Mouse (Mus musculus) urinary bladder, postnatal 4 days (tissue): ENCODE results near the gene Dnajb14.
"Not testable (repeated sequence)": the region's sequence is repeated elsewhere in the genome, so short reads cannot be mapped to it uniquely, and the experiment has no call there.

Source experiments
- DNase-seq, 2 experiments: peaks; one replicate each; pipeline ENCODE4 v3.0.0; 2021 to 2022; ENCODE audit warnings: low spot score in 2 of 2

The Dnajb14 gene

DNA sequence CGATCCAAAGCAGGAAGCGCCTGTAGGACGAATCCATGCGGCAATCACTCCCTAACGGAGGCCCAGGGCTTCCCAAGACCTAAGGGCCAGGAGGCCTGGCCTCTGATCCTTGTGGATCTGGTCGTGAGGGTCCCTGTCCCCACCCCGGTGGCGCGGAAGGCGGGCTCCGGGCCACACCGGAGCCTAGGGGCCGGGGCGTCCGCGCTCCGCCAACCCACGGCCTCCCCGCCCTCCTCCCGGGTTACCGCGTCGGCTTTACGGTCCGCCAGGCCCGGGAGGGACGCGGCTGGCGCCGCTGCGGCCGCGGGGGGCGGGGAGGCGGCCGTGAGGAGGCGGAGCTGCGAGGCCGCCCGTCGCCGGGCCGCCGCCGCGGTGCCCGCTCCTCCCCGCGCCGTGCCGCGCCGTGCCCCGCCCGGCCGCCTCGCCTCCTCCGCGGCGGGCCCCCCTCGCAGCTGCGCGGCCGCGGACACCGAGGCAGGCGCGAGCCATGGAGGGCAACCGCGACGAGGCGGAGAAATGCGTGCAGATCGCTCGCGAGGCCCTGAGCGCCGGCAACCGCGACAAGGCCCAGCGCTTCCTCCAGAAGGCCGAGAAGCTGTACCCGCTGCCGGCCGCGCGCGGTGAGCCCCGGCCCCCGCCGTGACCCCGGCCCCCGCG, at the start of gene Dnajb14:
Dnajb14 (plus strand) TSS at position 239 of the 657 bp plus-strand sequence.
- DNase-seq: peak in 1 of 2 experiments; percentile 65

DNA sequence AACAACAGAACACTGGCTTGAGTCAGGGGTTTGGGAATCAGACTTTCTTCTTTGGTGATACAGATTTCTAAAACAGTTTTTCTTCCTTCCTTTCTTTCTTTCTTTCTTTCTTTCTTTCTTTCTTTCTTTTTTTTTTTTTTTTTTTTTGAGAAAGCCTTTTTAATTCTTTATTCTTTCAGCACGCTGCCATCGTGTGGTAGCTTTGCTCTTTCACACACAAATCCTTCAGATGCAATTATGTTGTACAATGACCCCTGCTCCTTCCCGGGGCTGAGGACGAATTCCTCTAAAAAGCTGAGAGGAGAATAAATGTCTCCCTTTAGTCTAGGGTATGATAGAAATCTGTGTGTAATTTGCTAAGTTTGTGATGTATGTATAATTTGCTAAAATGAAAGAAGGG, 48.8 kb upstream of the Dnajb14 start:
- DNase-seq: no peak

- DNase-seq: no peak
These were observed 46.6 kb upstream of the Dnajb14 start for GRCm38 (mm10) chr3:137820688-137821467.

DNA sequence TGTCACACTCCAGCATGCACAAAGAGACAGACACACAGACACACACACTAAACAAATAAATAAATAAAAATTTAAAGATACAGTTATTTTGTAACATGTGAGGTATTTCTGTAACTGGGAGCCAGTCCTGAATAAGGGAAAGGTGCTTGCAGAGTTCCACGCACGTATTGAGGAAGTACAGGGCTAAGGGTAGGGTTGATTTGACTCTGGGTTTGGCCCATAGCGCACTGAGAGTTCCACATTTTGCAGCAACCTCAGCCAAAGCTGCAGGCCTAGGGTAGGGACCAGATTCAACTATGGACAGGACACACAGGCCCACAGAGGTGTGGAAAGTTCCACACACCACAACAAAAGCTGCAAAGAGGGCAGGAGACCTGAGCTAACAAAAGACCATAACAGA, 44.2 kb upstream of the Dnajb14 start:
- DNase-seq: no peak

GRCm38 (mm10) chr3:137827678-137828077, 39.8 kb upstream of the Dnajb14 start:
- DNase-seq: no peak

- DNase-seq: no peak
These were observed 36.3 kb upstream of the Dnajb14 start for GRCm38 (mm10) chr3:137831156-137831555.

GRCm38 (mm10) chr3:137833128-137833527, 34.3 kb upstream of the Dnajb14 start:
- no peak for DNase-seq

GRCm38 (mm10) chr3:137833698-137834097, 33.8 kb upstream of the Dnajb14 start:
- no peak for DNase-seq

- no peak for DNase-seq
These were observed 30.9 kb upstream of the Dnajb14 start for GRCm38 (mm10) chr3:137836543-137836942.

GRCm38 (mm10) chr3:137838160-137838559, 29.3 kb upstream of the Dnajb14 start:
- no peak for DNase-seq

- no peak for DNase-seq
These were observed 24.5 kb upstream of the Dnajb14 start for GRCm38 (mm10) chr3:137842944-137843343.

- no peak for DNase-seq
These were observed 23.2 kb upstream of the Dnajb14 start for GRCm38 (mm10) chr3:137844263-137844662.

GRCm38 (mm10) chr3:137846552-137846951, 20.9 kb upstream of the Dnajb14 start:
- DNase-seq: no peak

DNA sequence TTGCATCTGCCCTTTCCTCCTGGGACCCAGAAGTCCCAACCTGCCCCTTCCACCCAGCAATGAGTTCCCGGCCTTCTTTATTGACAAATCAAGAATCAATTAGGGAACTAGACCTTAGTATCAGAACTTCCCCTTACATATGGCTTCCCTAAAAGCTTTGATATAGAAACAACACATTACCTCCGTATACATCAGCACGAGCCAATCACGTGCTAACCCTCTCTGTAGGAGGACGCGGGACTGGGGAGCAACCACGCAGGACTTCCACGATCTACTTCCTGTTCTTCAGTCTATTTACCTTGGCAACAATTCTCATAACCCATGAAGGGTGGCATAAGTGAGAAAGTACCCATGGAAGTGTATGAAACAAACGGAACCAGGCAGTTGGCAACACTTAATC, 19.1 kb upstream of the Dnajb14 start:
- no peak for DNase-seq

GRCm38 (mm10) chr3:137849697-137850096, 17.8 kb upstream of the Dnajb14 start:
- no peak for DNase-seq

GRCm38 (mm10) chr3:137851196-137851595, 16.3 kb upstream of the Dnajb14 start:
- no peak for DNase-seq

DNA sequence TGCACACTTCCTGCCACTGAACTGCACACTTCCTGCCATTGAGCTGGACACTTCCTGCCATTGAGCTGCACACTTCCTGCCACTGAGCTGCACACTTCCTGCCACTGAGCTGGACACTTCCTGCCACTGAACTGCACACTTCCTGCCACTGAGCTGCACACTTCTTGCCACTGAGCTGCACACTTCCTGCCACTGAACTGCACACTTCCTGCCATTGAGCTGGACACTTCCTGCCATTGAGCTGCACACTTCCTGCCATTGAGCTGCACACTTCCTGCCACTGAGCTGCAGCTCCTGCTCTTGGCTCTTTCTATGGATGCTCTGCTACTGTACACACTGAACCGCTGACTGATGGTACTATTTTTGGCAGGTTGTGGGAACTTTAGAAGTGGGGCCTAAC, 14.5 kb upstream of the Dnajb14 start:
- DNase-seq: not testable (repeated sequence)

DNA sequence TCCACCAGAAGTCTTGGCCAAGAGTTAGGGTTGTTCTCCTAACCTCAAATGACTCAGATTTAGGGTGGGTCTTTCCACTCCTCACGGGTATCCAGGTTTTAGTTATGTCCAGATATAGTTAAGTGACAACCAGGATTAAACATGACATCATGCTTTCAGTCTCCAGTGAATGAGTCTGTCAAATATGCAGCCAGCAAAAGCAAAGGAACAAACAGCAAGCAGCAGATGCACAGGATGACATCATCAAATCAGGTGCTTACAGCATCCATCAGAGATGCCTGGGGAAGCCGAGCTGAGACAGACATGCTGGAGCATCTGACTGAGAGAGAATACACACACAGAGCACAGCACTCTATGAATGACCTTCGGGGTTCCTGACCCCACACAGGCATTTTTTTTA, 12.1 kb upstream of the Dnajb14 start:
- no peak for DNase-seq

GRCm38 (mm10) chr3:137856061-137856460, 11.4 kb upstream of the Dnajb14 start:
- no peak for DNase-seq

DNA sequence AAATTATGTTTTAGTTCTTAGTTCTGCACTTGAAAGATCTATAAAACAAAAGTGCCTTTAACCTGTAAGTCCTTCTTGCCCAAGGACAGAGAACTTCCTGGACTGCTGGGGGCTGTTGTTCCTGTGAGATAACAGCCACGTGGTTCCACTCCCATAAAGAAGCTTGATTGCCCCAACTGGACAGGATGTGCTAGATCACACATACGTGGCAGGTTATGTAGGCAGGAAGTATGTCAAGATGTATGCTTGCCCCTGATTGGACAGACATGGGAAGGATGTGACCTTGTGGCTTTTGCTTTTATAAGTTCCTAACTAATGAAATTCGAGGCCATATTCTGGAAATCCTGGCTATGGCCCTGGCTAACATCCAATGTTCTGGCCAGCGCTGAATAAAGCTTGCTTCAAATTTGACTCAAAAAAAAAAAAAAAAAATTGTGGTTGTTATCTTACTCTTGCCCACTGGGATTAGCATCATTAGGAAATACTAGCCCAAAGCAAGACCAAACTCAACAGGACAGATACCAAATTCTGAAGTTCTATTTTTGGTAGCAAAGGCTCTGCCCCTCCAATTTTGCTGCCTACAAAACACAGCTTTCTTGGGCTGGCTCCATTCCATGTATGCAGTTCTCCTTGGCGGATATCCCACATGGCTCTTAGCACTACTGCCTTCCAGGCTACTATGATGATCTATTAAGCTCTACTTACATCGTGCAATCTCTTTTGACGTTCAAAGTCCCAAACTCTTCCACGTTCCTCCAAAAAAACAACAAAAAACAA, 6.9 kb upstream of the Dnajb14 start:
- no peak for DNase-seq

GRCm38 (mm10) chr3:137861436-137861835, 6.0 kb upstream of the Dnajb14 start:
- DNase-seq: no peak

DNA sequence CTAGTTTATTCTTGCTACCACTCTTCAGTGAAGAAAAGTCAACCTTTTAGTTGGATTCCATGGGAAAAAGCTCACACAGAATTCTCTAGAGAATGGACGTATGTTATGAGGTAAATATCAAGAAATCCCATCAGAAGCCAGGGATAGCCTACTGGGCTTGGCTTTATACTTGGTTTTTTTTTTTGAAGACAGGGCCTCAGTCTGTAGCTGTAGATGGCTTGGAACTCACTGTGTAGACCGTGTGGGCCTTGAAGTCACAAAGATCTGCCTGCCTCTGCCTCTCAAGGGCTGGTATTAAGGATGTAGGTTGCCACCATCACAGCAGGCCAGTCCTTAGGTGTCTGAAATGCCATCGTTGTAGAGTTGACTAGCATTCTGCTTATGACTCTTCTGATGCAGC, 4.9 kb upstream of the Dnajb14 start:
- no peak for DNase-seq
